Mouse (Mus musculus) ES-Bruce4 (cell line): ENCODE measurements at regions not wholly inside any gene's neighbourhood (a gene's known extent, or its start where the extent isn't known, plus 50 kb on each side); places are given as distances from the start of the nearest gene placed in this dataset.

Experiments used
- H3K27ac ChIP-seq: 2 replicates; pipeline ENCODE4 v1.5.1; 2012; ENCODE audit warnings: low read length, inconsistent platforms; ENCODE audit not compliant: insufficient read depth
- H3K27me3 ChIP-seq: 2 replicates; pipeline ENCODE4 v1.6.1; 2012; ENCODE audit warnings: mild to moderate bottlenecking, low read length, inconsistent platforms; ENCODE audit not compliant: control insufficient read depth, poor library complexity, insufficient read depth, severe bottlenecking
- H3K36me3 ChIP-seq: 2 replicates; pipeline ENCODE4 v1.6.1; 2012; ENCODE audit warnings: inconsistent platforms, mild to moderate bottlenecking, low read length, moderate library complexity; ENCODE audit not compliant: control insufficient read depth, poor library complexity, insufficient read depth, severe bottlenecking
- H3K4me1 ChIP-seq: one replicate; pipeline ENCODE4 v1.8.1; 2011; ENCODE audit warnings: low read length; ENCODE audit not compliant: control insufficient read depth, insufficient read depth
- H3K4me3 ChIP-seq: 2 replicates; pipeline ENCODE4 v1.5.1; 2011; ENCODE audit warnings: low read depth, mild to moderate bottlenecking, low read length
- H3K9ac ChIP-seq: 2 replicates; pipeline ENCODE4 v1.6.1; 2012; ENCODE audit warnings: low read depth, mild to moderate bottlenecking, inconsistent platforms; ENCODE audit not compliant: poor library complexity, severe bottlenecking
- H3K9me3 ChIP-seq: replicated peaks from 2 replicates; pipeline ENCODE4 v1.6.1; 2012; ENCODE audit warnings: mild to moderate bottlenecking, low read length, inconsistent platforms; ENCODE audit not compliant: control insufficient read depth, poor library complexity, insufficient read depth, severe bottlenecking
- CTCF ChIP-seq: IDR thresholded peaks from one replicate; pipeline ENCODE4 v1.8.1; 2011; ENCODE audit warnings: low read depth, low read length
- EP300 ChIP-seq: IDR thresholded peaks from 2 replicates; pipeline ENCODE4 v1.6.1; 2011; ENCODE audit warnings: low read depth, low read length; ENCODE audit not compliant: insufficient read depth
- POLR2A ChIP-seq: IDR thresholded peaks from one replicate; pipeline ENCODE4 v1.8.1; 2011; ENCODE audit warnings: low read length; ENCODE audit not compliant: insufficient read depth

DNA sequence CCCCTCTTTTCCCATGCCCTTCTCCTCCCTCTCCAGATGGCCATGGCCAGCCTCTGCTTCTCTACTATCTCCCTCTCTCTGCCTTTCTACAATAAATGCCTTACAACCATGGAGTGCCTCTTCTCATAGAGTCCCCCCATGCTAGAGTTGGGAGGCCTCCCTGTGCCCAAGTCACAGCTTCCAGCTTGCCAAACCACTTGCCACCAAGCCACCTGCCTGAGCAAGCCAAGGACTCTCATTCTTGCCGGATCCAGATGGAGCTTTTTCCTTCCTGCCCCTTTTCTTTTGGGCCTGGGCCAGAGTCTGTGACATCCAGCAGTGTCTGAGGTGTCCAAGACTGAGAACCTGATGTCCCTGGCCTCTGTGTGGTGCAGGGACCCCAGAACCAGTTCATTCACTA lies 367.4 kb upstream of the Arhgap42 start:
- no peaks in the 10 kb centered on the region for H3K9me3 ChIP-seq
- no peaks in the 10 kb centered on the region for H3K27me3 ChIP-seq
- H3K4me3 ChIP-seq: no peak overlapping the region
- no peak overlapping the region for H3K27ac ChIP-seq
- H3K9ac ChIP-seq: no peak overlapping the region
- H3K4me1 ChIP-seq: no peaks in the 10 kb centered on the region
- no peaks in the 10 kb centered on the region for H3K36me3 ChIP-seq
- no peak for TF ChIP-seq CTCF

GRCm38 (mm10) chr9:9591263-9591662 lies 352.4 kb upstream of the Arhgap42 start:
- no peak overlapping the region for H3K4me3 ChIP-seq
- H3K27me3 ChIP-seq: no peaks in the 10 kb centered on the region
- no peak overlapping the region for H3K9ac ChIP-seq
- TF ChIP-seq POLR2A (no peak), EP300 (no peak), CTCF (no peak)
- no peak overlapping the region for H3K27ac ChIP-seq
- H3K36me3 ChIP-seq: no peaks in the 10 kb centered on the region
- no peaks in the 10 kb centered on the region for H3K4me1 ChIP-seq
- H3K9me3 ChIP-seq: no peaks in the 10 kb centered on the region

DNA sequence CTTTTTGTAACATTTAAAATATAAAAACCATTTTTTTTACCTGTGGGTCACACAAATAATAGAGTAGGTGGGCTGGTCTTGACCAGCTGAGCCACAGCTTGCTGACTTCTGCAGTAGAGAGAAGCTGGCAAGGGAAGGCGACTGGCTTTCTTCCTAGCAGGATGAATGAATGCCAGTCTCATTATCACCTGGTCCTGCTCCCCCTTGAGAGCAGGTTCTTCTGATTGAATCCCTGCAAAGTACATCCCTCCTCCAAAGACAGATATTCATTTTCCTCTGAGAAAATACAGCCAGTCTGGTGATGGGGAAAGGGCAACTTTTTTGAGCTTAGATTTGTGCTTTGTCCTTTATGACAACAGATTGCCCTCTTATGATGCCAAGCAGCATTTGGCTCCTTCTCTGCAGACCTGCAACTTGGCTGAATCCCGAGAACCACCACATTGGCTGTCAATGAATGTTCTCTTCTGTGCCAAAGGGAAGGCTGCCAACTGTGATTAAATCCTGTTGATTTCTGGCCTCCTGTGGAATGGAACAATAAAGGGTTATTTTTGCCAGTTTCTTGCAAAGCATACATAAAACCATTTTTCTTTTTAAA lies 344.2 kb upstream of the Arhgap42 start:
- Histone ChIP-seq H3K27ac (no peak overlapping the region), H3K36me3 (no peaks in the 10 kb centered on the region), H3K9me3 (no peaks in the 10 kb centered on the region; the same call in 1 of the 2 replicates), H3K9ac (no peak overlapping the region), H3K4me3 (no peak overlapping the region), H3K4me1 (no peaks in the 10 kb centered on the region), H3K27me3 (no peaks in the 10 kb centered on the region)
- TF ChIP-seq EP300: no peak
- no peak for TF ChIP-seq CTCF
- TF ChIP-seq POLR2A: no peak

GRCm38 (mm10) chr9:9582301-9583010 lies 343.6 kb upstream of the Arhgap42 start:
- Histone ChIP-seq H3K36me3 (no peaks in the 10 kb centered on the region), H3K9me3 (no peaks in the 10 kb centered on the region; the same call in 1 of the 2 replicates), H3K9ac (no peak overlapping the region), H3K4me3 (no peak overlapping the region), H3K27ac (no peak overlapping the region), H3K27me3 (no peaks in the 10 kb centered on the region), H3K4me1 (no peaks in the 10 kb centered on the region)
- TF ChIP-seq EP300: no peak
- TF ChIP-seq CTCF: no peak
- no peak for TF ChIP-seq POLR2A

- Histone ChIP-seq H3K9ac (no peak overlapping the region), H3K9me3 (no peaks in the 10 kb centered on the region), H3K4me3 (no peak overlapping the region), H3K27me3 (no peaks in the 10 kb centered on the region), H3K4me1 (no peaks in the 10 kb centered on the region), H3K27ac (no peak overlapping the region), H3K36me3 (no peaks in the 10 kb centered on the region)
- TF ChIP-seq EP300: no peak
- TF ChIP-seq POLR2A: no peak
- no peak for TF ChIP-seq CTCF
Observed at GRCm38 (mm10) chr9:9568040-9568649, 329.2 kb upstream of the Arhgap42 start.

DNA sequence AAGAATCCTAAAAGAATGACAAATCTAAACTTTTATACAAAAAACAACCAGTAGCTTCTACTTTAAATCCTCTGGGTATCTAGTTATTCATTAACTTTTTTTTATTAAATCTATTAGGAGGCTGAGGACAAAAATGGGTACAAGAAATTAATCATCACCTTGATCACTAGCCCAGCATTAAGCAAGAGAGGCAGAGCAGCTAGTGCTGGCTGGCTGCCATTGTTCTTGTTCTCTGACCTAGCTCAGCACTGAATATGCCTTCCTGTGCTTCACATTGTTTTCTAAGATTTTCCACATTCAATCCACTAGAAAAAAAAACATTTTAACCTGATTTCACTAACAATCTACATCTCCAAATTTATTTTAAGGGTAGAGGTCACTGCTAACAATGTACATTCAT lies 325.6 kb upstream of the Arhgap42 start:
- no peaks in the 10 kb centered on the region for H3K27me3 ChIP-seq
- H3K4me3 ChIP-seq: no peak overlapping the region
- no peaks in the 10 kb centered on the region for H3K4me1 ChIP-seq
- TF ChIP-seq CTCF: no peak
- TF ChIP-seq EP300: no peak
- TF ChIP-seq POLR2A: no peak
- no peaks in the 10 kb centered on the region for H3K36me3 ChIP-seq
- no peaks in the 10 kb centered on the region for H3K9me3 ChIP-seq
- no peak overlapping the region for H3K27ac ChIP-seq
- no peak overlapping the region for H3K9ac ChIP-seq
